Mouse (Mus musculus): ENCODE measurements around the gene Zdhhc11.

DNA sequence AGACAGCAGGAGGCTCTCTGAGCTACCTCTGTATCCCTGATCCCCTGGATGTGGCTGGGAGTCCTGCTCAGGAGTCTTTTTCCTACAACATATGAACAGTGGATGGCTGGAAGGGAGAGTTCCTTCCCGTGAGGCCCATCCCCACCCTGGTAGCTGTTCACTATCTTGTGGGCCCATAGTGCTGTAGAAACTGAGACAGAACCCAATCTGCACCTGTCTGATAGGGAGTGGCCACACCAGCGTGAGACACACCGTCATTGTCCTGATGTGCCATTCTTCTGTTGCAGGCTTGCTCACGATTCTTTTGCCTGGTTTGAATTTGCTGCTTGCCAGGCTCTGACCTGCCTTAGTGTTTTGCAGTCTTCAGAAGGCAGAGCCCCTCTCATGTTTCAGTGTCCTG, 53.8 kb downstream of the Zdhhc11 start:
- TF ChIP-seq POLR2A (IDR thresholded peaks at IDR 0.05; ENCODE audit: low read depth, low read length): no peak
- TF ChIP-seq CTCF (IDR thresholded peaks at IDR 0.05; ENCODE audit: extremely low read depth, insufficient read depth, insufficient read length, insufficient replicate concordance): no peak
